Mouse (Mus musculus): ENCODE measurements around the gene Arhgap4. TPM values are rescaled to one million over a fixed set of nuclear protein-coding genes. Genes with fewer than 3 reads are reported as not detected.

The Arhgap4 gene
- total and polyA plus RNA-seq, 3 experiments: 1.7 to 5.0 (median 2.1) TPM

DNA sequence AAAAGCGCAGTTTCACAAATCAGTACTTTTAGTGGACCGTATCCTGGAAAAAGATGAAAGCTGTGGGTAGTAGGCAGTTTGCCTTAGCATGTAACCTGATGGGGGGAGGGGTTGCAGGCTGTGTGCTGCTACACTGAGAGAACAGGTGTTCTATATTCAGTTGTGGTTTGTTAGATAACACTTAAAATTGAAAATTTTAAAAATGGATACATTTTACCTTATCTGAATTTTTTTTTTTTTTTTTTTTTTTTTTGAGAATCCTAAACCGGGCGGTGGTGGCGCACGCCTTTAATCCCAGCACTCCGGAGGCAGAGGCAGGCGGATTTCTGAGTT lies 846 bp upstream of the Arhgap4 start:
- Histone ChIP-seq H3K9me3 (replicated peaks) (no peaks in the 10 kb centered on the region), H3K4me3 (ENCODE audit: low read depth, low read length) (peak overlapping the region; percentile 83; the same call in 1 of the 2 replicates), H3K4me1 (ENCODE audit: insufficient read depth, low read depth, low read length) (peaks cover 35% of the 10 kb centered on the region), H3K27me3 (ENCODE audit: insufficient read depth, low read length) (no peaks in the 10 kb centered on the region), H3K36me3 (replicated peaks) (peaks cover 56% of the 10 kb centered on the region)
- ATAC-seq (ENCODE audit: extremely low read depth, insufficient number of reproducible peaks, low FRiP score, poor library complexity, severe bottlenecking) (no peak), DNase-seq (ENCODE audit: low spot score) (no peak)
- TF ChIP-seq GATA2 (IDR thresholded peaks at IDR 0.05; ENCODE audit: borderline replicate concordance, low read depth, low read length) (no peak), GATA1 (IDR thresholded peaks at IDR 0.05; ENCODE audit: borderline replicate concordance, low read length) (no peak), CTCF (IDR thresholded peaks at IDR 0.05; ENCODE audit: low read depth, low read length) (no peak), POLR2AphosphoS5 (IDR thresholded peaks at IDR 0.05; ENCODE audit: insufficient replicate concordance, low read depth, low read length) (no peak), TAL1 (conservative IDR thresholded peaks at IDR 0.05; ENCODE audit: low read depth, low read length) (no peak)

DNA sequence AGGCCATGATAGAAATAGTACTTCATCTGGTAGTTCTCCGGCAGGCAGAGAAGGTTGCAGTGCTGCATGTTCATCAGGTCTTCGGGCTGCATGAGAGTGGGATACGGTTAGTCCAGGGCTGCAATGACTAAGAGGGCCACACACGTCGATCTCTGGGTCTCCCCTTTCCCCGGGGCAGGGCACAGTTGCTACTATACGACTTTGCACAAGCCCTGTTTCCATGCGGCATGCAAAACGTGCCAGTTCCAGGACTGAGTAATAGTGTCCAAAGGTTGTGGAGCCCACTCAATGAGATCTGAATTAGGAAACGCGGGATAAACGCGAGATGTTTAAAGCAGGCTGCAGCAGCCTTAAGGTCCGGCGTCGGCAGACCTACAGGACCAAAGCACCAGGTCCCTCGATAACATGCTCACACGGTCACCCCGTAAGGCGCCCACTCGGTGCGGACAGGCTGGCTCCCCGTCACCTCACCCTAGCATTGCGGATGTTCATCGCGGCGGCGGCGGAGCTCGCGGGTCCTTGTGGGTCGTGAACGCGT lies 316 bp downstream of the Arhgap4 start:
- peaks cover 43% of the 10 kb centered on the region for H3K4me1 ChIP-seq (ENCODE audit: insufficient read depth, low read depth, low read length)
- no peaks in the 10 kb centered on the region for H3K27me3 ChIP-seq (ENCODE audit: insufficient read depth, low read length)
- peaks cover 61% of the 10 kb centered on the region for H3K36me3 ChIP-seq (replicated peaks)
- peak overlapping the region; percentile 83 for H3K4me3 ChIP-seq (ENCODE audit: low read depth, low read length)
- DNase-seq (ENCODE audit: low spot score): no peak
- no peak for ATAC-seq (ENCODE audit: extremely low read depth, insufficient number of reproducible peaks, low FRiP score, poor library complexity, severe bottlenecking)
- TF ChIP-seq CTCF (IDR thresholded peaks at IDR 0.05; ENCODE audit: low read depth, low read length): no peak
- no peak for TF ChIP-seq TAL1 (conservative IDR thresholded peaks at IDR 0.05; ENCODE audit: low read depth, low read length)
- no peak for TF ChIP-seq POLR2AphosphoS5 (IDR thresholded peaks at IDR 0.05; ENCODE audit: insufficient replicate concordance, low read depth, low read length)
- no peak for TF ChIP-seq GATA1 (IDR thresholded peaks at IDR 0.05; ENCODE audit: borderline replicate concordance, low read length)
- no peak for TF ChIP-seq GATA2 (IDR thresholded peaks at IDR 0.05; ENCODE audit: borderline replicate concordance, low read depth, low read length)
- no peaks in the 10 kb centered on the region for H3K9me3 ChIP-seq (replicated peaks)

DNA sequence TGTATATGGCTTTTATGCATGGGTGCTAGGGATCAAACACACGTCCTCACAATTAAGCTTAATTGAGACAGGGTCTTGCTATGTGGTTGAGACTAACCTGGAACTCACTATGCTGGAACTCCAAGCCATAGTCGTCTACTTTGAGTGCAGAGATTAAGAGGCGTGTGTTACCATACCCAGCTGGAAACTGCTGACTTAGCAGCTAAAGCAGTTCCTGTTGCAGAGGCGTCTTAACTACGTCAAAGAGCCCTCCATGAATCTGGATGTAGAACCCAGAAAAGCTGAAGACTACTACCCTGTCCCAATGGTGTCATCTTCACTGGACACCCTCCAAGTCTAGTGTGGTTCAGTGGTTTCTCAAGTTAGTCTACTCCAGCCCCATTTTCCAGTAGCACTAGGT lies 3.0 kb downstream of the Arhgap4 start:
- Histone ChIP-seq H3K36me3 (replicated peaks) (peaks cover 52% of the 10 kb centered on the region), H3K9me3 (replicated peaks) (no peaks in the 10 kb centered on the region), H3K27me3 (ENCODE audit: insufficient read depth, low read length) (no peaks in the 10 kb centered on the region), H3K4me3 (ENCODE audit: low read depth, low read length) (no peak overlapping the region), H3K4me1 (ENCODE audit: insufficient read depth, low read depth, low read length) (peaks cover 52% of the 10 kb centered on the region)
- ATAC-seq (ENCODE audit: extremely low read depth, insufficient number of reproducible peaks, low FRiP score, poor library complexity, severe bottlenecking) (no peak), DNase-seq (ENCODE audit: low spot score) (no peak)
- TF ChIP-seq GATA1 (IDR thresholded peaks at IDR 0.05; ENCODE audit: borderline replicate concordance, low read length): no peak

DNA sequence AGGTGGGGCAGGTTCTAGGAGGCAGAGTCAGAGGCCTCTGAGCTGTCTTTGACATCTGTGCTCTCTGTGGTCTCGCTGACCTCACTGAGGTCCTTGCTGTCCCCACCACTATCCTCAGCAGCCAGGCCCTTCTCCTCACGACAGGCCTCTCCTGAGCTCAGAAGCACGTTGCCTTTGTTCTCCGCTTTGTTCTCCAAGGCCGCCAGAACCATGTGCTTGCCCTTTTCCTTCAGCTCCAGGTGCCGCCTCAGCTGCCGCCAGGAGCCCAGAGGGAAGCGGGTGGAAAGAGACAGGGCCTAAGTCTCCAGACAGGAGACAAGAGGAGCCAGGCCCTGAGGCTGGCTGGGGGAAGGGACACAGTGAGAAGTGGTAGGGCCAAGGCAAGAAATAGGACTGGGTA lies 4.7 kb downstream of the Arhgap4 start:
- DNase-seq (ENCODE audit: low spot score): no peak
- H3K4me1 ChIP-seq (ENCODE audit: insufficient read depth, low read depth, low read length): peaks cover 52% of the 10 kb centered on the region
- peak overlapping the region; percentile 13; the same call in 1 of the 2 replicates for H3K4me3 ChIP-seq (ENCODE audit: low read depth, low read length)
- no peaks in the 10 kb centered on the region for H3K9me3 ChIP-seq (replicated peaks)
- TF ChIP-seq TAL1 (conservative IDR thresholded peaks at IDR 0.05; ENCODE audit: low read depth, low read length) (no peak), CTCF (IDR thresholded peaks at IDR 0.05; ENCODE audit: low read depth, low read length) (no peak), GATA1 (IDR thresholded peaks at IDR 0.05; ENCODE audit: borderline replicate concordance, low read length) (no peak), POLR2AphosphoS5 (IDR thresholded peaks at IDR 0.05; ENCODE audit: insufficient replicate concordance, low read depth, low read length) (no peak), GATA2 (IDR thresholded peaks at IDR 0.05; ENCODE audit: borderline replicate concordance, low read depth, low read length) (no peak)
- ATAC-seq (ENCODE audit: extremely low read depth, insufficient number of reproducible peaks, low FRiP score, poor library complexity, severe bottlenecking): no peak
- peaks cover 57% of the 10 kb centered on the region for H3K36me3 ChIP-seq (replicated peaks)
- no peaks in the 10 kb centered on the region for H3K27me3 ChIP-seq (ENCODE audit: insufficient read depth, low read length)

DNA sequence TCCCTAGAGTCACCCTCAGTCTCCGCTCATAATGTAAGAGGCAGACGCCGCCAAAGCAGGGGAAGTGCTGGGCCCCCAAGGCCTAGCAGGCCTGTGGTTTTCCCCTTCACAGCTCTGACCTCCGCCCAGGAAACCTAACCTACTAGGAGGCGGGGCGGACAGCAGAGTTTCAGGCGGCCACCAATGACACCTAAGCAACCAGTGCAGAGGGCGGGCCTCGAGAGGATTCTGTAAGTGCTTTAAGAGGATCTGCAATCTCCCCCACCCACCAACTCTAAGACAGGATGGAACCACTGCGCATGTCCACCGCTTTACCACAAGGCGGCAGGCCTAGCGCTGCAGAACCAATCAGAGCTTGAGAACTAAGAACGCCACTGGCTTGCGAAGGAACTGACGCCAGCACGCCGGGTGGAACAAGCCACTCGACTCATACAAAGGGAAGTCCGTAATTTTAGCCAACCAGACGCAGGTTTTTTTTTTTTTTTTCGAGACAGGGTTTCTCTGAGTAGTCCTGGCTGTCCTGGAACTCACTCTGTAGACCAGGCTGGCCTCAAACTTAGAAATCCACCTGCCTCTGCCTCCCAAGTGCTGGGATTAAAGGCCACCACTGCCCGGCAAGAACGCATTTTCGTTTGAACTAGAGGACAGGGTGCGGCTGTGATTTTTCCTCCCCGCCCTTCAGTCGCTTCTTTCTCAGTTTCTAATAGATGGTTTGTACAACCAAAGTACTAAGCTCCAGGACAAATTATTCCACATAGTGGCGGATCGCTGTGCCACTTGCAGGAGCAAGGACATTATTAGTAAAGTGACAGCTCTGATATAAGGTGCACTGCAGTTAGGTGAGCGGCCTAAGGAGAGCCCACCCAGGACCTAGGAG lies 6.6 kb downstream of the Arhgap4 start:
- ATAC-seq (ENCODE audit: extremely low read depth, insufficient number of reproducible peaks, low FRiP score, poor library complexity, severe bottlenecking) (peak; percentile 92), DNase-seq (ENCODE audit: low spot score) (peak; percentile 68)
- H3K4me1 ChIP-seq (ENCODE audit: insufficient read depth, low read depth, low read length): peaks cover 63% of the 10 kb centered on the region
- H3K9me3 ChIP-seq (replicated peaks): no peaks in the 10 kb centered on the region
- peak overlapping the region; percentile 23; the same call in 1 of the 2 replicates for H3K4me3 ChIP-seq (ENCODE audit: low read depth, low read length)
- peaks cover 54% of the 10 kb centered on the region for H3K36me3 ChIP-seq (replicated peaks)
- H3K27me3 ChIP-seq (ENCODE audit: insufficient read depth, low read length): no peaks in the 10 kb centered on the region
- TF ChIP-seq POLR2AphosphoS5 (IDR thresholded peaks at IDR 0.05; ENCODE audit: insufficient replicate concordance, low read depth, low read length) (no peak), TAL1 (conservative IDR thresholded peaks at IDR 0.05; ENCODE audit: low read depth, low read length) (no peak), GATA1 (IDR thresholded peaks at IDR 0.05; ENCODE audit: borderline replicate concordance, low read length) (no peak), CTCF (IDR thresholded peaks at IDR 0.05; ENCODE audit: low read depth, low read length) (no peak), GATA2 (IDR thresholded peaks at IDR 0.05; ENCODE audit: borderline replicate concordance, low read depth, low read length) (no peak)

DNA sequence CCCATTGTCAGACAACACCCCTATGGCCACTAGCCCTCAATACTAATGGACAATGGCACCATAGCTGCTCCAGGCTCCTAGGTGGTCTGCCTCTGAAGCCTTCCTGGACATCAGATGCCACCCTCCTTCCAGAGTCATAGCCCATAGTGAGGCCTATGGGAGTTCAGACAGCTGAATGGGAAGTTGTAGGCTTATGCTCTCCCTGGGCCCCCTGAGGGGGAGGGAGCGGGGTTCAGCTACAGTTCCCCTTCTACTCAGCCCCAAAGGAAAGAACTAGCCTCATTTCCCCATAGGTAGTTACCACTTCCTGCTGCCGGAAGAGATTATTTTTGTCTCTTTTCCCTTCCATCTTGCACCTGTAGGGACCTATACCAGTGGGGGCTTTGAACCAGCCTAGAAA lies 10.1 kb downstream of the Arhgap4 start:
- DNase-seq (ENCODE audit: low spot score): peak; percentile 47
- H3K4me3 ChIP-seq (ENCODE audit: low read depth, low read length): no peak overlapping the region; the same call in 1 of the 2 replicates
- peaks cover 22% of the 10 kb centered on the region for H3K36me3 ChIP-seq (replicated peaks)
- H3K4me1 ChIP-seq (ENCODE audit: insufficient read depth, low read depth, low read length): peaks cover 35% of the 10 kb centered on the region
- no peaks in the 10 kb centered on the region for H3K27me3 ChIP-seq (ENCODE audit: insufficient read depth, low read length)
- H3K9me3 ChIP-seq (replicated peaks): no peaks in the 10 kb centered on the region
- no peak for ATAC-seq (ENCODE audit: extremely low read depth, insufficient number of reproducible peaks, low FRiP score, poor library complexity, severe bottlenecking)
- no peak for TF ChIP-seq POLR2AphosphoS5 (IDR thresholded peaks at IDR 0.05; ENCODE audit: insufficient replicate concordance, low read depth, low read length)
- no peak for TF ChIP-seq CTCF (IDR thresholded peaks at IDR 0.05; ENCODE audit: low read depth, low read length)
- TF ChIP-seq TAL1 (conservative IDR thresholded peaks at IDR 0.05; ENCODE audit: low read depth, low read length): no peak
- TF ChIP-seq GATA1 (IDR thresholded peaks at IDR 0.05; ENCODE audit: borderline replicate concordance, low read length): no peak
